Mouse (Mus musculus): ENCODE results near the gene Chka.

GRCm38 (mm10) chr19:3844836-3845235, 6.7 kb upstream of the Chka start:
- TF ChIP-seq CTCF (IDR thresholded peaks at IDR 0.05; ENCODE audit: control insufficient read depth, insufficient read depth, insufficient read length) (no peak), MYOD1 (IDR thresholded peaks at IDR 0.05; ENCODE audit: control insufficient read depth, insufficient read length, low read depth) (no peak), MAX (IDR thresholded peaks at IDR 0.05) (no peak), FOSL1 (IDR thresholded peaks at IDR 0.05; ENCODE audit: insufficient read depth, low read length, poor library complexity, severe bottlenecking) (no peak), CEBPB (IDR thresholded peaks at IDR 0.05; ENCODE audit: low read depth) (no peak), MYOG (IDR thresholded peaks at IDR 0.05; ENCODE audit: control insufficient read depth, extremely low read depth, insufficient read length) (no peak), USF1 (IDR thresholded peaks at IDR 0.05; ENCODE audit: low read depth) (no peak)

Measured in C2C12 (cell line).